25 mouse cellular contexts compared by ENCODE assay signal in genomic region chr7:91659498-91659897, GRCm38 (mm10).
"Had no signal": no experiment of that assay in that cellular context is flagged by ENCODE, and none has a peak within 500 bp of the region (broad histone marks: within the 10 kb centered on the region; RNA-seq: fewer than 3 reads in every experiment).

No protein-coding gene starts in this region.

- H3K9ac ChIP-seq: limb, embryonic 13.5 days; liver, embryonic 12.5 days; liver, embryonic 15.5 days; lung, embryonic 15.5 days; neural tube, embryonic 13.5 days had no signal

- DNase-seq: kidney, adult 2 months; kidney, postnatal 25 days; layer of hippocampus, postnatal 36 days; liver; lung, adult 18-20 months; lung, postnatal 10 days; lung, postnatal 36 days; midbrain, embryonic 14.5 days; right cerebral cortex, adult 18-20 months; right cerebral cortex, postnatal 14 days; right cerebral cortex, postnatal 4 days; thymus, adult 2 months; thymus, postnatal 14 days; thymus, postnatal 4 days had no signal

- H3K4me1 ChIP-seq: limb, embryonic 10.5 days; limb, embryonic 13.5 days; liver, embryonic 12.5 days; liver, embryonic 15.5 days; lung, embryonic 15.5 days; neural tube, embryonic 13.5 days had no signal

- H3K9me3 ChIP-seq: limb, embryonic 10.5 days; limb, embryonic 13.5 days; liver, embryonic 12.5 days; liver, embryonic 15.5 days; lung, embryonic 15.5 days; neural tube, embryonic 13.5 days had no signal

- H3K36me3 ChIP-seq: limb, embryonic 10.5 days; limb, embryonic 13.5 days; liver, embryonic 12.5 days; liver, embryonic 15.5 days; lung, embryonic 15.5 days; neural tube, embryonic 13.5 days had no signal

- H3K4me2 ChIP-seq: limb, embryonic 13.5 days; liver, embryonic 12.5 days; liver, embryonic 15.5 days; lung, embryonic 15.5 days; midbrain, embryonic 11.5 days; neural tube, embryonic 13.5 days had no signal

- ATAC-seq: liver, embryonic 12.5 days had no signal

- H3K4me3 ChIP-seq: layer of hippocampus, adult 2 months; left cerebral cortex, adult 2 months; limb, embryonic 10.5 days; limb, embryonic 13.5 days; liver, embryonic 12.5 days; liver, embryonic 15.5 days; lung, embryonic 15.5 days; neural tube, embryonic 13.5 days had no signal

- H3K27ac ChIP-seq: kidney, postnatal 0 days; layer of hippocampus, adult 2 months; left cerebral cortex, adult 2 months; limb, embryonic 10.5 days; limb, embryonic 13.5 days; liver, embryonic 12.5 days; liver, embryonic 15.5 days; lung, embryonic 15.5 days; neural tube, embryonic 13.5 days; stomach, postnatal 0 days had no signal

- H3K27me3 ChIP-seq: limb, embryonic 13.5 days; liver, embryonic 12.5 days; liver, embryonic 15.5 days; lung, embryonic 15.5 days; neural tube, embryonic 13.5 days had no signal
